Mouse (Mus musculus): ENCODE measurements around the gene Cldn5.

- no peak for TF ChIP-seq CTCF (IDR thresholded peaks at IDR 0.05; ENCODE audit: low read depth, low read length)
- TF ChIP-seq EP300 (IDR thresholded peaks at IDR 0.05; ENCODE audit: insufficient read depth, low read depth, low read length): no peak
These were observed 47.5 kb upstream of the Cldn5 start for GRCm38 (mm10) chr16:18729185-18729584.
